Mouse (Mus musculus) small intestine, adult 2 months (tissue): ENCODE measurements around the gene Grsf1.

Experiments
- CTCF ChIP-seq: fragments of 200-500 bp; IDR thresholded peaks from 2 replicates; pipeline ENCODE4 v1.5.1; 2012; ENCODE audit warnings: low read depth, mild to moderate bottlenecking, control low read depth, inconsistent platforms, low read length, moderate library complexity, mixed read lengths; ENCODE audit not compliant: insufficient replicate concordance, insufficient read length; ENCODE audit errors: extremely low read depth
- POLR2A ChIP-seq: fragments of 200-500 bp; IDR thresholded peaks from 2 replicates; pipeline ENCODE4 v1.6.1; 2012; ENCODE audit warnings: low read depth, mild to moderate bottlenecking, control low read depth, inconsistent platforms, low read length, moderate library complexity

DNA sequence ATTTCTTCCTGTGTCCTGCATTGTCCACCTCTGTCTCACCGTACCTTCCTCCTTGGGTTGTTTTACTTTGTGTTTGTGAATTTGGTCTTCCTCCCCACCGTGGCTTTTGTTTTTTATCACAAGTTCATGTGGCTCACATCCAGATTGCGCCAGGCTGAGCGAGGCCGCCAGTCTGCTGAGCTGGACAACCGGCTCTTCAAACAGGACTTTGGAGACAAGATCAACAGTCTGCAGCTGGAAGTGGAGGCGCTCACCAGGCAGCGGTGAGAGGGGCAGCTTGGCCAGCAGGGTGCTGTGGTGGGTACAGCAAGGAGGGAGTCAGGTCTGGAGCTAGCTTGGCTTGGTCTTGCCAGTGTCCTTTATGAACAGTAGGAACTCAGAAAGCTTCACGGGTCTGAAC, 33.2 kb downstream of the Grsf1 start:
- no peak for TF ChIP-seq CTCF
- TF ChIP-seq POLR2A, result no peak
